Mouse (Mus musculus): ENCODE measurements around the gene Fbxo9.

DNA sequence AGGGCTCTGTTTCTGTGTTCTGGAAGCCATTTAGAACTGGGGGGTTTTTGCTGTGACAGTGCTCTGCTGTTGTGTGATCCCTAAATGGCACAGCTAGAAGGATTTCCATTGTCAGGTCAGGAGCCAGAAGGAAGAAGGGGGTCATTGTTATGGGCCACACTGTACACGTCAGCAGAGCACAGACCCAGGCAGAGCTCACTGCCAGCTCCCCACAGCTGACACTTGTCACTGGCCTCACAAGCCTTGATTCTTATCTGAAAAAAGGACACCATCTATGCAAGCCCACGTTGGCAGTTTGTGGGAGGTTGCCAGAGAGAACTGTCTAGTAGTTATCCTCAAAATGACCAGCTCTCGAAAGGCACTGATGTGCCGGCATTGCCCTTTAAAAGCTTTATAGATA, 37.2 kb upstream of the Fbxo9 start:
- TF ChIP-seq CTCF (IDR thresholded peaks at IDR 0.05; ENCODE audit: control insufficient read depth, insufficient read depth, insufficient replicate concordance, low read depth, low read length) (no peak), POLR2A (IDR thresholded peaks at IDR 0.05; ENCODE audit: control insufficient read depth, low read depth, low read length) (no peak)

Measured in testis, adult 2 months (tissue).